Mouse (Mus musculus): ENCODE measurements around the gene Gm20431. TPM values are rescaled to one million over a fixed set of nuclear protein-coding genes. Genes with fewer than 3 reads are reported as not detected.
A peak's percentile ranks its signal among the peaks of the same experiment; 100 is the strongest.

The Gm20431 gene
- polyA plus RNA-seq, 1 experiment from 2014 or later, result 9.4 TPM

- Histone ChIP-seq H3K9ac (no peak overlapping the region), H3K4me2 (no peak overlapping the region), H3K27ac (peak overlapping the region; percentile 90), H3K4me3 (no peak overlapping the region), H3K36me3 (no peaks in the 10 kb centered on the region), H3K9me3 (no peaks in the 10 kb centered on the region), H3K27me3 (no peaks in the 10 kb centered on the region), H3K4me1 (peaks cover 52% of the 10 kb centered on the region)
- WGBS, result 78% methylated on average over 6 of the region's 6 CpGs
- ATAC-seq (ENCODE audit: insufficient number of reproducible peaks, low FRiP score, low TSS enrichment, low read depth), result no peak
Measured at GRCm38 (mm10) chr2:167570815-167571214, 90.5 kb downstream of the Gm20431 start.

- WGBS, result 25% methylated on average over 13 of the region's 13 CpGs
- Histone ChIP-seq H3K9ac (no peak overlapping the region), H3K27me3 (no peaks in the 10 kb centered on the region), H3K4me1 (peaks cover 58% of the 10 kb centered on the region), H3K27ac (peak overlapping the region; percentile 90), H3K36me3 (no peaks in the 10 kb centered on the region), H3K9me3 (no peaks in the 10 kb centered on the region), H3K4me3 (no peak overlapping the region), H3K4me2 (no peak overlapping the region)
- peak; percentile 62 for ATAC-seq (ENCODE audit: insufficient number of reproducible peaks, low FRiP score, low TSS enrichment, low read depth)
Measured at GRCm38 (mm10) chr2:167569934-167570651, 91.2 kb downstream of the Gm20431 start.

- Histone ChIP-seq H3K9ac (no peak overlapping the region), H3K36me3 (no peaks in the 10 kb centered on the region), H3K27ac (peak overlapping the region; percentile 67; the same call in 1 of the 2 replicates), H3K4me1 (peaks cover 69% of the 10 kb centered on the region), H3K4me3 (no peak overlapping the region), H3K27me3 (no peaks in the 10 kb centered on the region), H3K9me3 (no peaks in the 10 kb centered on the region), H3K4me2 (no peak overlapping the region)
- 82% methylated on average over 9 of the region's 9 CpGs for WGBS
- no peak for ATAC-seq (ENCODE audit: insufficient number of reproducible peaks, low FRiP score, low TSS enrichment, low read depth)
Measured at GRCm38 (mm10) chr2:167568112-167568511, 93.2 kb downstream of the Gm20431 start.

- Histone ChIP-seq H3K4me1 (peaks cover 72% of the 10 kb centered on the region), H3K36me3 (no peaks in the 10 kb centered on the region), H3K27me3 (no peaks in the 10 kb centered on the region), H3K4me3 (peak overlapping the region; percentile 9), H3K9ac (no peak overlapping the region), H3K9me3 (no peaks in the 10 kb centered on the region), H3K4me2 (peak overlapping the region; percentile 38), H3K27ac (peak overlapping the region; percentile 93)
- 2% methylated on average over 19 of the region's 19 CpGs for WGBS
- ATAC-seq (ENCODE audit: insufficient number of reproducible peaks, low FRiP score, low TSS enrichment, low read depth), result peak; percentile 41
Measured at GRCm38 (mm10) chr2:167565682-167566081, 95.6 kb downstream of the Gm20431 start.

GRCm38 (mm10) chr2:167565312-167565656, 96.0 kb downstream of the Gm20431 start:
- no peak for ATAC-seq (ENCODE audit: insufficient number of reproducible peaks, low FRiP score, low TSS enrichment, low read depth)
- no peak overlapping the region for H3K9ac ChIP-seq

GRCm38 (mm10) chr2:167564551-167565311, 96.6 kb downstream of the Gm20431 start:
- ATAC-seq (ENCODE audit: insufficient number of reproducible peaks, low FRiP score, low TSS enrichment, low read depth), result no peak
- H3K27ac ChIP-seq, result peak overlapping the region; percentile 93
- H3K4me2 ChIP-seq, result no peak overlapping the region
- WGBS, result 62% methylated on average over 13 of the region's 13 CpGs
- peaks cover 69% of the 10 kb centered on the region for H3K4me1 ChIP-seq
- H3K4me3 ChIP-seq, result no peak overlapping the region
- no peaks in the 10 kb centered on the region for H3K27me3 ChIP-seq
- no peaks in the 10 kb centered on the region for H3K9me3 ChIP-seq
- H3K9ac ChIP-seq, result no peak overlapping the region
- H3K36me3 ChIP-seq, result no peaks in the 10 kb centered on the region

More at GRCm38 (mm10) chr2:167565312-167565656, 96.0 kb downstream of the Gm20431 start:
- Histone ChIP-seq H3K27me3 (no peaks in the 10 kb centered on the region), H3K4me3 (peak overlapping the region; percentile 9; the same call in 1 of the 2 replicates), H3K4me2 (peak overlapping the region; percentile 38), H3K27ac (peak overlapping the region; percentile 93), H3K36me3 (no peaks in the 10 kb centered on the region), H3K4me1 (peaks cover 69% of the 10 kb centered on the region), H3K9me3 (no peaks in the 10 kb centered on the region)
- WGBS, result 30% methylated on average over 3 of the region's 3 CpGs

- Histone ChIP-seq H3K36me3 (no peaks in the 10 kb centered on the region), H3K4me2 (0 out of 2 replicates have a peak overlapping the region, but pooled peaks have one; percentile 14), H3K4me1 (peaks cover 73% of the 10 kb centered on the region), H3K27ac (peak overlapping the region; percentile 93), H3K27me3 (no peaks in the 10 kb centered on the region), H3K4me3 (no peak overlapping the region), H3K9me3 (no peaks in the 10 kb centered on the region), H3K9ac (no peak overlapping the region)
- peak; percentile 66 for ATAC-seq (ENCODE audit: insufficient number of reproducible peaks, low FRiP score, low TSS enrichment, low read depth)
- WGBS, result 7% methylated on average over 12 of the region's 12 CpGs
Measured at GRCm38 (mm10) chr2:167563703-167564102, 97.6 kb downstream of the Gm20431 start.

GRCm38 (mm10) chr2:167563035-167563434, 98.3 kb downstream of the Gm20431 start:
- Histone ChIP-seq H3K4me2 (no peak overlapping the region), H3K27me3 (no peaks in the 10 kb centered on the region), H3K4me3 (no peak overlapping the region), H3K9me3 (no peaks in the 10 kb centered on the region), H3K36me3 (no peaks in the 10 kb centered on the region), H3K9ac (no peak overlapping the region), H3K27ac (peak overlapping the region; percentile 93), H3K4me1 (peaks cover 74% of the 10 kb centered on the region)
- ATAC-seq (ENCODE audit: insufficient number of reproducible peaks, low FRiP score, low TSS enrichment, low read depth), result no peak
- WGBS, result 28% methylated on average over 5 of the region's 5 CpGs

- Histone ChIP-seq H3K36me3 (no peaks in the 10 kb centered on the region), H3K9ac (no peak overlapping the region), H3K9me3 (no peaks in the 10 kb centered on the region), H3K4me1 (peaks cover 73% of the 10 kb centered on the region), H3K27me3 (no peaks in the 10 kb centered on the region), H3K4me3 (no peak overlapping the region), H3K27ac (peak overlapping the region; percentile 93), H3K4me2 (no peak overlapping the region)
- no peak for ATAC-seq (ENCODE audit: insufficient number of reproducible peaks, low FRiP score, low TSS enrichment, low read depth)
- WGBS, result 19% methylated on average over 8 of the region's 8 CpGs
Measured at GRCm38 (mm10) chr2:167562101-167562500, 99.2 kb downstream of the Gm20431 start.

- peak overlapping the region; percentile 44 for H3K4me2 ChIP-seq
- no peaks in the 10 kb centered on the region for H3K9me3 ChIP-seq
- H3K9ac ChIP-seq, result peak overlapping the region; percentile 14; the same call in 1 of the 2 replicates
- H3K4me3 ChIP-seq, result peak overlapping the region; percentile 13
- no peaks in the 10 kb centered on the region for H3K27me3 ChIP-seq
- H3K27ac ChIP-seq, result peak overlapping the region; percentile 81
- peaks cover 53% of the 10 kb centered on the region for H3K4me1 ChIP-seq
- ATAC-seq (ENCODE audit: insufficient number of reproducible peaks, low FRiP score, low TSS enrichment, low read depth), result peak; percentile 15; the same call in 1 of the 2 replicates
- H3K36me3 ChIP-seq, result no peaks in the 10 kb centered on the region
- 8% methylated on average over 27 of the region's 27 CpGs for WGBS
Measured at GRCm38 (mm10) chr2:167559413-167559812, 101.9 kb downstream of the Gm20431 start.

All from limb, embryonic 15.5 days (tissue).